Comparison of ENCODE assay signal across 8 mouse cellular contexts in genomic region chr1:167163486-167163885, GRCm38 (mm10).
DNase-seq lines count a peak whose midpoint lies in the region; ATAC-seq lines count a peak whose summit lies in the region.
"Had no signal": no experiment of that assay in that cellular context is flagged by ENCODE, and none has a peak within 500 bp of the region (broad histone marks: within the 10 kb centered on the region; RNA-seq: fewer than 3 reads in every experiment).

No protein-coding gene starts in this region.

- no peaks in the 10 kb centered on the region for H3K27me3 ChIP-seq in heart, embryonic 12.5 days (replicated peaks)
- H3K27me3 ChIP-seq in heart, embryonic 11.5 days (ENCODE audit: control insufficient read depth, insufficient read depth, low read length): no peaks in the 10 kb centered on the region
- H3K27me3 ChIP-seq in midbrain, embryonic 14.5 days (ENCODE audit: control insufficient read depth, insufficient read depth, low read length): no peaks in the 10 kb centered on the region
- no peaks in the 10 kb centered on the region for H3K27me3 ChIP-seq in midbrain, embryonic 10.5 days (ENCODE audit: low read depth, poor library complexity, severe bottlenecking)
- H3K27me3 ChIP-seq in limb, embryonic 13.5 days: no peaks in the 10 kb centered on the region

- DNase-seq in midbrain, embryonic 14.5 days: peak; percentile 27
- DNase-seq in midbrain, embryonic 10.5 days (ENCODE audit: low spot score): no peak
- DNase-seq in embryo, embryonic 9.5 days (ENCODE audit: extremely low spot score): peak; percentile 5
- DNase-seq in Muller cell, postnatal 12 days (ENCODE audit: inconsistent ontology term): no peak
- DNase-seq: retina, postnatal 1 day had no signal

- H3K4me3 ChIP-seq in heart, embryonic 12.5 days: no peak overlapping the region
- H3K4me3 ChIP-seq in heart, embryonic 11.5 days (ENCODE audit: low read depth, low read length): no peak overlapping the region
- H3K4me3 ChIP-seq in midbrain, embryonic 14.5 days (replicated peaks; ENCODE audit: low read depth, low read length): no peak overlapping the region
- no peak overlapping the region for H3K4me3 ChIP-seq in midbrain, embryonic 10.5 days
- H3K4me3 ChIP-seq in limb, embryonic 13.5 days: no peak overlapping the region

- H3K9me3 ChIP-seq in heart, embryonic 12.5 days (replicated peaks): no peaks in the 10 kb centered on the region
- H3K9me3 ChIP-seq in heart, embryonic 11.5 days (replicated peaks; ENCODE audit: control insufficient read depth, low read length): no peaks in the 10 kb centered on the region
- H3K9me3 ChIP-seq in midbrain, embryonic 14.5 days (ENCODE audit: control insufficient read depth, low read length): no peaks in the 10 kb centered on the region
- no peaks in the 10 kb centered on the region for H3K9me3 ChIP-seq in midbrain, embryonic 10.5 days (replicated peaks)
- H3K9me3 ChIP-seq in limb, embryonic 13.5 days: no peaks in the 10 kb centered on the region

- no peaks in the 10 kb centered on the region for H3K36me3 ChIP-seq in heart, embryonic 12.5 days
- no peaks in the 10 kb centered on the region for H3K36me3 ChIP-seq in heart, embryonic 11.5 days (ENCODE audit: control insufficient read depth, insufficient read depth, low read length)
- H3K36me3 ChIP-seq in midbrain, embryonic 14.5 days (ENCODE audit: control insufficient read depth, insufficient read depth, low read length): no peaks in the 10 kb centered on the region
- no peaks in the 10 kb centered on the region for H3K36me3 ChIP-seq in midbrain, embryonic 10.5 days
- no peaks in the 10 kb centered on the region for H3K36me3 ChIP-seq in limb, embryonic 13.5 days

- ATAC-seq in heart, embryonic 12.5 days (ENCODE audit: insufficient number of reproducible peaks, low FRiP score): 0 out of 2 replicates have a peak, but pooled peaks have one; percentile 18
- ATAC-seq in heart, embryonic 11.5 days (replicated peaks; ENCODE audit: insufficient number of reproducible peaks, low FRiP score, low TSS enrichment): no peak
- no peak for ATAC-seq in midbrain, embryonic 14.5 days (ENCODE audit: low FRiP score, low TSS enrichment)
- peak; percentile 82 for ATAC-seq in limb, embryonic 13.5 days (ENCODE audit: low FRiP score, low read depth)

- WGBS in heart, embryonic 12.5 days: 17% methylated on average over 3 of the region's 3 CpGs
- WGBS in heart, embryonic 11.5 days (ENCODE audit: insufficient replicate concordance): 15% methylated on average over 3 of the region's 3 CpGs
- WGBS in midbrain, embryonic 14.5 days: 24% methylated on average over 3 of the region's 3 CpGs
- WGBS in midbrain, embryonic 10.5 days: 48% methylated on average over 3 of the region's 3 CpGs
- WGBS in limb, embryonic 13.5 days: 5% methylated on average over 3 of the region's 3 CpGs

- no peak overlapping the region for H3K9ac ChIP-seq in heart, embryonic 12.5 days
- H3K9ac ChIP-seq in heart, embryonic 11.5 days (ENCODE audit: low read depth, low read length): no peak overlapping the region
- no peak overlapping the region for H3K9ac ChIP-seq in midbrain, embryonic 14.5 days (replicated peaks; ENCODE audit: low read length)
- no peak overlapping the region for H3K9ac ChIP-seq in limb, embryonic 13.5 days

- H3K4me1 ChIP-seq in heart, embryonic 12.5 days (replicated peaks): peaks cover 11% of the 10 kb centered on the region
- H3K4me1 ChIP-seq in heart, embryonic 11.5 days (ENCODE audit: control insufficient read depth, insufficient read depth, low read length): no peaks in the 10 kb centered on the region
- no peaks in the 10 kb centered on the region for H3K4me1 ChIP-seq in midbrain, embryonic 14.5 days (ENCODE audit: control insufficient read depth, insufficient read depth, low read length)
- peaks cover 7% of the 10 kb centered on the region for H3K4me1 ChIP-seq in midbrain, embryonic 10.5 days
- H3K4me1 ChIP-seq in limb, embryonic 13.5 days: peaks cover 21% of the 10 kb centered on the region

- peak overlapping the region; percentile 13; the same call in 1 of the 2 replicates for H3K4me2 ChIP-seq in heart, embryonic 12.5 days
- no peak overlapping the region for H3K4me2 ChIP-seq in heart, embryonic 11.5 days
- no peak overlapping the region for H3K4me2 ChIP-seq in midbrain, embryonic 14.5 days (ENCODE audit: low read length)
- no peak overlapping the region for H3K4me2 ChIP-seq in limb, embryonic 13.5 days (replicated peaks)

- no peak overlapping the region for H3K27ac ChIP-seq in heart, embryonic 12.5 days (ENCODE audit: poor library complexity, severe bottlenecking)
- no peak overlapping the region for H3K27ac ChIP-seq in heart, embryonic 11.5 days (ENCODE audit: low read depth, low read length)
- H3K27ac ChIP-seq in midbrain, embryonic 14.5 days (replicated peaks; ENCODE audit: low read depth, low read length): no peak overlapping the region
- H3K27ac ChIP-seq in midbrain, embryonic 10.5 days (replicated peaks): no peak overlapping the region
- H3K27ac ChIP-seq in limb, embryonic 13.5 days: no peak overlapping the region

Comparison
In these comparisons a context has a peak if more than half of its experiments do, and no peak if none do; other contexts are left out.
1. ATAC-seq: peak in heart, embryonic 12.5 days (single experiment) and limb, embryonic 13.5 days (single experiment); none in heart, embryonic 11.5 days (single experiment) and midbrain, embryonic 14.5 days (single experiment).
2. DNase-seq: peak in midbrain, embryonic 14.5 days (single experiment) and embryo, embryonic 9.5 days (single experiment); none in midbrain, embryonic 10.5 days (single experiment) and Muller cell, postnatal 12 days (single experiment).